Mouse (Mus musculus): Measurements from ENCODE around the gene Tmcc3.

The Tmcc3 gene

GRCm38 (mm10) chr10:94381393-94381740 is 69.6 kb downstream of the Tmcc3 start:
- Histone ChIP-seq H3K9me3 (ENCODE audit: low read length) (peaks cover 21% of the 10 kb centered on the region), H3K4me3 (replicated peaks; ENCODE audit: low read length) (no peak overlapping the region), H3K27me3 (ENCODE audit: insufficient read depth, low read length) (peaks cover 8% of the 10 kb centered on the region), H3K4me1 (replicated peaks; ENCODE audit: low read depth, low read length) (peaks cover 8% of the 10 kb centered on the region; the same call in 1 of the 2 replicates), H3K36me3 (ENCODE audit: insufficient read depth, low read length) (no peaks in the 10 kb centered on the region)
- TF ChIP-seq CTCF (conservative IDR thresholded peaks at IDR 0.05; ENCODE audit: low read length) (no peak), POU5F1 (IDR thresholded peaks at IDR 0.05; ENCODE audit: borderline replicate concordance, low read length) (no peak), NANOG (IDR thresholded peaks at IDR 0.05; ENCODE audit: borderline replicate concordance, low read length) (no peak)

- TF ChIP-seq CTCF (conservative IDR thresholded peaks at IDR 0.05; ENCODE audit: low read length), result no peak
- no peak for TF ChIP-seq NANOG (IDR thresholded peaks at IDR 0.05; ENCODE audit: borderline replicate concordance, low read length)
- no peak for TF ChIP-seq POU5F1 (IDR thresholded peaks at IDR 0.05; ENCODE audit: borderline replicate concordance, low read length)
- no peak overlapping the region for H3K4me3 ChIP-seq (replicated peaks; ENCODE audit: low read length)
Measured at GRCm38 (mm10) chr10:94382618-94383017, 70.9 kb downstream of the Tmcc3 start.

GRCm38 (mm10) chr10:94383565-94383964 is 71.8 kb downstream of the Tmcc3 start:
- H3K4me1 ChIP-seq (replicated peaks; ENCODE audit: low read depth, low read length), result peaks cover 3% of the 10 kb centered on the region; the same call in 1 of the 2 replicates
- TF ChIP-seq POU5F1 (IDR thresholded peaks at IDR 0.05; ENCODE audit: borderline replicate concordance, low read length), result no peak
- no peak for TF ChIP-seq CTCF (conservative IDR thresholded peaks at IDR 0.05; ENCODE audit: low read length)
- TF ChIP-seq NANOG (IDR thresholded peaks at IDR 0.05; ENCODE audit: borderline replicate concordance, low read length), result no peak
- H3K9me3 ChIP-seq (ENCODE audit: low read length), result peaks cover 21% of the 10 kb centered on the region
- no peak overlapping the region for H3K4me3 ChIP-seq (replicated peaks; ENCODE audit: low read length)
- peaks cover 2% of the 10 kb centered on the region; the same call in 1 of the 2 replicates for H3K27me3 ChIP-seq (ENCODE audit: insufficient read depth, low read length)
- no peaks in the 10 kb centered on the region for H3K36me3 ChIP-seq (ENCODE audit: insufficient read depth, low read length)

More at GRCm38 (mm10) chr10:94382618-94383017, 70.9 kb downstream of the Tmcc3 start:
- no peaks in the 10 kb centered on the region for H3K36me3 ChIP-seq (ENCODE audit: insufficient read depth, low read length)
- H3K9me3 ChIP-seq (ENCODE audit: low read length), result peaks cover 21% of the 10 kb centered on the region
- peaks cover 6% of the 10 kb centered on the region for H3K27me3 ChIP-seq (ENCODE audit: insufficient read depth, low read length)
- H3K4me1 ChIP-seq (replicated peaks; ENCODE audit: low read depth, low read length), result peaks cover 8% of the 10 kb centered on the region; the same call in 1 of the 2 replicates

GRCm38 (mm10) chr10:94389219-94389618 is 77.5 kb downstream of the Tmcc3 start:
- Histone ChIP-seq H3K9me3 (ENCODE audit: low read length) (peaks cover 19% of the 10 kb centered on the region), H3K27me3 (ENCODE audit: insufficient read depth, low read length) (no peaks in the 10 kb centered on the region), H3K4me1 (replicated peaks; ENCODE audit: low read depth, low read length) (no peaks in the 10 kb centered on the region), H3K36me3 (ENCODE audit: insufficient read depth, low read length) (no peaks in the 10 kb centered on the region), H3K4me3 (replicated peaks; ENCODE audit: low read length) (no peak overlapping the region)
- TF ChIP-seq POU5F1 (IDR thresholded peaks at IDR 0.05; ENCODE audit: borderline replicate concordance, low read length) (no peak), CTCF (conservative IDR thresholded peaks at IDR 0.05; ENCODE audit: low read length) (no peak), NANOG (IDR thresholded peaks at IDR 0.05; ENCODE audit: borderline replicate concordance, low read length) (no peak)

GRCm38 (mm10) chr10:94391049-94391448 is 79.3 kb downstream of the Tmcc3 start:
- Histone ChIP-seq H3K9me3 (ENCODE audit: low read length) (peaks cover 1% of the 10 kb centered on the region), H3K36me3 (ENCODE audit: insufficient read depth, low read length) (no peaks in the 10 kb centered on the region), H3K27me3 (ENCODE audit: insufficient read depth, low read length) (no peaks in the 10 kb centered on the region), H3K4me1 (replicated peaks; ENCODE audit: low read depth, low read length) (no peaks in the 10 kb centered on the region), H3K4me3 (replicated peaks; ENCODE audit: low read length) (no peak overlapping the region)
- TF ChIP-seq POU5F1 (IDR thresholded peaks at IDR 0.05; ENCODE audit: borderline replicate concordance, low read length), result no peak
- TF ChIP-seq NANOG (IDR thresholded peaks at IDR 0.05; ENCODE audit: borderline replicate concordance, low read length), result no peak
- TF ChIP-seq CTCF (conservative IDR thresholded peaks at IDR 0.05; ENCODE audit: low read length), result no peak

- no peaks in the 10 kb centered on the region for H3K27me3 ChIP-seq (ENCODE audit: insufficient read depth, low read length)
- no peaks in the 10 kb centered on the region for H3K36me3 ChIP-seq (ENCODE audit: insufficient read depth, low read length)
- TF ChIP-seq NANOG (IDR thresholded peaks at IDR 0.05; ENCODE audit: borderline replicate concordance, low read length) (no peak), POU5F1 (IDR thresholded peaks at IDR 0.05; ENCODE audit: borderline replicate concordance, low read length) (no peak)
- no peaks in the 10 kb centered on the region for H3K9me3 ChIP-seq (ENCODE audit: low read length)
- no peaks in the 10 kb centered on the region for H3K4me1 ChIP-seq (replicated peaks; ENCODE audit: low read depth, low read length)
- H3K4me3 ChIP-seq (replicated peaks; ENCODE audit: low read length), result no peak overlapping the region
Measured at GRCm38 (mm10) chr10:94394286-94394685, 82.5 kb downstream of the Tmcc3 start.

GRCm38 (mm10) chr10:94397833-94398596 is 86.3 kb downstream of the Tmcc3 start:
- Histone ChIP-seq H3K9me3 (ENCODE audit: low read length) (peaks cover 6% of the 10 kb centered on the region), H3K27me3 (ENCODE audit: insufficient read depth, low read length) (no peaks in the 10 kb centered on the region; the same call in 1 of the 2 replicates), H3K4me1 (replicated peaks; ENCODE audit: low read depth, low read length) (no peaks in the 10 kb centered on the region), H3K36me3 (ENCODE audit: insufficient read depth, low read length) (no peaks in the 10 kb centered on the region), H3K4me3 (replicated peaks; ENCODE audit: low read length) (no peak overlapping the region)
- TF ChIP-seq POU5F1 (IDR thresholded peaks at IDR 0.05; ENCODE audit: borderline replicate concordance, low read length), result no peak
- no peak for TF ChIP-seq CTCF (conservative IDR thresholded peaks at IDR 0.05; ENCODE audit: low read length)

- H3K4me1 ChIP-seq (replicated peaks; ENCODE audit: low read depth, low read length), result no peaks in the 10 kb centered on the region
- no peak for TF ChIP-seq POU5F1 (IDR thresholded peaks at IDR 0.05; ENCODE audit: borderline replicate concordance, low read length)
- no peak for TF ChIP-seq CTCF (conservative IDR thresholded peaks at IDR 0.05; ENCODE audit: low read length)
- no peak for TF ChIP-seq NANOG (IDR thresholded peaks at IDR 0.05; ENCODE audit: borderline replicate concordance, low read length)
- peaks cover 10% of the 10 kb centered on the region for H3K9me3 ChIP-seq (ENCODE audit: low read length)
- no peak overlapping the region for H3K4me3 ChIP-seq (replicated peaks; ENCODE audit: low read length)
- no peaks in the 10 kb centered on the region; the same call in 1 of the 2 replicates for H3K27me3 ChIP-seq (ENCODE audit: insufficient read depth, low read length)
- no peaks in the 10 kb centered on the region for H3K36me3 ChIP-seq (ENCODE audit: insufficient read depth, low read length)
Measured at GRCm38 (mm10) chr10:94400895-94401294, 89.1 kb downstream of the Tmcc3 start.
